Mouse (Mus musculus) heart, adult 10 weeks (tissue): ENCODE results near the gene Cdcp1. TPM values are rescaled to one million over a fixed set of nuclear protein-coding genes. Genes with fewer than 3 reads are reported as not detected.

Source experiments
- polyA plus RNA-seq: library from polyadenylated mRNA; stranded (reverse); fragments of 350-450 nt; fragmentation: Illumina TruSeq; extraction: RNeasy Lipid Tissue Mini Kit (QIAGEN cat#74804); gene quantifications from one replicate; pipeline ENCODE4 v1.2.3, GENCODE M21; 2014; ENCODE audit warnings: low read depth, low replicate concordance

Gene Cdcp1
- polyA plus RNA-seq: 0.58 TPM

GRCm38 (mm10) chr9:123215621-123216440 lies at the start of gene Cdcp1:
TSS of gene Cdcp1 (minus strand) at chr9:123216038.

GRCm38 (mm10) chr9:123260611-123261021 lies 44.8 kb upstream of the Cdcp1 start, which contains the start of gene Tmem158:
TSS of gene Tmem158 (minus strand) at chr9:123260764.

GRCm38 (mm10) chr9:123150241-123151020 lies 65.4 kb downstream of the Cdcp1 start, which contains the start of gene Clec3b:
TSS of gene Clec3b (plus strand) at chr9:123150946.

Other genes with a start within 250 kb of the Cdcp1 start
- 20.1 TPM for gene Tmem42, start 194.7 kb downstream of the Cdcp1 start, polyA plus RNA-seq
- gene Tgm4, start 181.3 kb downstream of the Cdcp1 start, polyA plus RNA-seq: not detected
- gene Zdhhc3, start 102.8 kb downstream of the Cdcp1 start, polyA plus RNA-seq: 32.8 TPM
- gene Exosc7, start 102.8 kb downstream of the Cdcp1 start, polyA plus RNA-seq: 33.1 TPM
- 96.5 TPM for gene Clec3b, start 65.1 kb downstream of the Cdcp1 start, polyA plus RNA-seq
- gene Tmem158, start 44.7 kb upstream of the Cdcp1 start, polyA plus RNA-seq: 1.8 TPM
- gene Lars2, start 150.9 kb upstream of the Cdcp1 start, polyA plus RNA-seq: 48.0 TPM